Mouse (Mus musculus) forebrain, embryonic 11.5 days (tissue): ENCODE data around the gene Narfl. TPM values are rescaled to one million over a fixed set of nuclear protein-coding genes. Genes with fewer than 3 reads are reported as not detected.
A peak's percentile ranks its signal among the peaks of the same experiment; 100 is the strongest.

Experiments used
- ATAC-seq: fragments of 200-750 bp; cut with Nextera tagmentation; replicated peaks from 2 replicates; pipeline ENCODE4 v1.8.0; 2017; ENCODE audit warnings: moderate TSS enrichment; ENCODE audit not compliant: low FRiP score
- DNase-seq: peaks from one replicate; pipeline ENCODE4 v3.0.0-alpha.2; 2017; ENCODE audit warnings: low spot score
- H3K27ac ChIP-seq: fragments of 300-500 bp; sonication (generic); 2 replicates; pipeline ENCODE4 v1.5.1; 2014; ENCODE audit warnings: low read depth, low read length
- H3K27me3 ChIP-seq: fragments of 300-500 bp; sonication (generic); 2 replicates; pipeline ENCODE4 v1.6.1; 2014; ENCODE audit warnings: mild to moderate bottlenecking, low read length, mixed read lengths; ENCODE audit not compliant: control insufficient read depth, insufficient read depth
- H3K36me3 ChIP-seq: fragments of 300-500 bp; sonication (generic); 2 replicates; pipeline ENCODE4 v1.6.1; 2014; ENCODE audit warnings: mild to moderate bottlenecking, low read length, moderate library complexity, mixed read lengths; ENCODE audit not compliant: control insufficient read depth, insufficient read depth
- H3K4me1 ChIP-seq: fragments of 300-500 bp; sonication (generic); replicated peaks from 2 replicates; pipeline ENCODE4 v1.6.1; 2014; ENCODE audit warnings: low read length, mixed read lengths; ENCODE audit not compliant: control insufficient read depth, insufficient read depth
- H3K4me2 ChIP-seq: fragments of 300-500 bp; sonication (generic); 2 replicates; pipeline ENCODE4 v1.6.1; 2014; ENCODE audit warnings: low read depth, mild to moderate bottlenecking, low read length, moderate library complexity, mixed read lengths; ENCODE audit not compliant: severe bottlenecking
- H3K4me3 ChIP-seq: fragments of 300-500 bp; sonication (generic); 2 replicates; pipeline ENCODE4 v1.5.1; 2014; ENCODE audit warnings: low read depth, low read length
- H3K9ac ChIP-seq: fragments of 300-500 bp; sonication (generic); 2 replicates; pipeline ENCODE4 v1.6.1; 2014; ENCODE audit warnings: low read length
- H3K9me3 ChIP-seq: fragments of 300-500 bp; sonication (generic); 2 replicates; pipeline ENCODE4 v1.6.1; 2016; ENCODE audit warnings: low read length, mixed read lengths; ENCODE audit not compliant: control insufficient read depth
- WGBS: fragments of 180-500 bp; shearing (Covaris S2); extraction: QIAGEN DNeasy Blood & Tissue Kit; methylation state at CpG from one replicate; pipeline ENCODE4 v1.1.7; 2014; 5-methylcytosine and 5-hydroxymethylcytosine counted together
- polyA plus RNA-seq: library from polyadenylated mRNA; unstranded; fragments of >200 nt; fragmentation: Nextera tagmentation; extraction: Ambion mirVana; gene quantifications from 2 replicates; pipeline ENCODE4 v1.2.1, GENCODE M21; 2014

Gene Narfl
- polyA plus RNA-seq, 1 experiment from 2014 or later = 24.5 TPM

DNA sequence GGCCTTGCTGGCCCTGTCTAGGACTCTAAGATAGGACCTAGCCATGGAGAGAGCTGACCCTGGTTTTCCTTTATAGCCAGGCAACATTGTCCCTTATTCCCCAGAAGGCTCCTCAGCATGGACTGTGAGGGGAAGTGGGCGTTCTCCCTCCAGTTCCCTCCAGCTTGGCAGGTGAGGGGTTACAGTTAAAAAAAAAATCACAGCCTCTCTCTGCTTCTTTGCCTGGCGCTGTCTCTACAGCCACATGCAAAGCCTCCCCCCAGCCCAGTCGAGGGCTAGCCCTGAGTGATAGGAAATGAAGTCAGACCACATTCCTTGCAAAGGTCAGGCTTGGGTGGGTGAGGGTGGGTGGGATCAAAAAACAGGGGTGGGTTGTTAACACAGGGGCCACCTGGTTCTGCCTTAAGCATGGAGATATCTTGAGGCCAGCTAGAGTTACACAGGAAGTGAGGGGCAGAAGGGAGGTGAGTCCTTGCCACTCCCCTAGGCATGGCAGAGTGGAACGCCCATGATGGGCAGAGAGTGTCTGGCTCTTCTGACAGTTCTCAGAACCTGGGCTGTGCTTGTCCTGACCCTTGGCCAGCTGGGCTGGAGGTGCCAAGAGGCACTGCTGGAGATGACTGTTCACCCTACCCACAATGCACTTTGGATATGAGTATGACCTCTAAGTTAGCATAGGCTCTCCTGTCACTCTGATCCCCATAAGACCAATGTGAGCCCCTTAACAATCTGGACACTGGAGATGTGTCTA, 17.8 kb upstream of the Narfl start:
- no peaks in the 10 kb centered on the region for H3K9me3 ChIP-seq
- ATAC-seq (no peak), DNase-seq (no peak)
- H3K4me3 ChIP-seq = no peak overlapping the region
- 66% methylated on average over 4 of the region's 4 CpGs for WGBS
- H3K4me1 ChIP-seq = no peaks in the 10 kb centered on the region
- no peaks in the 10 kb centered on the region for H3K36me3 ChIP-seq
- H3K27me3 ChIP-seq = no peaks in the 10 kb centered on the region
- no peak overlapping the region for H3K4me2 ChIP-seq
- H3K27ac ChIP-seq = no peak overlapping the region
- no peak overlapping the region for H3K9ac ChIP-seq

DNA sequence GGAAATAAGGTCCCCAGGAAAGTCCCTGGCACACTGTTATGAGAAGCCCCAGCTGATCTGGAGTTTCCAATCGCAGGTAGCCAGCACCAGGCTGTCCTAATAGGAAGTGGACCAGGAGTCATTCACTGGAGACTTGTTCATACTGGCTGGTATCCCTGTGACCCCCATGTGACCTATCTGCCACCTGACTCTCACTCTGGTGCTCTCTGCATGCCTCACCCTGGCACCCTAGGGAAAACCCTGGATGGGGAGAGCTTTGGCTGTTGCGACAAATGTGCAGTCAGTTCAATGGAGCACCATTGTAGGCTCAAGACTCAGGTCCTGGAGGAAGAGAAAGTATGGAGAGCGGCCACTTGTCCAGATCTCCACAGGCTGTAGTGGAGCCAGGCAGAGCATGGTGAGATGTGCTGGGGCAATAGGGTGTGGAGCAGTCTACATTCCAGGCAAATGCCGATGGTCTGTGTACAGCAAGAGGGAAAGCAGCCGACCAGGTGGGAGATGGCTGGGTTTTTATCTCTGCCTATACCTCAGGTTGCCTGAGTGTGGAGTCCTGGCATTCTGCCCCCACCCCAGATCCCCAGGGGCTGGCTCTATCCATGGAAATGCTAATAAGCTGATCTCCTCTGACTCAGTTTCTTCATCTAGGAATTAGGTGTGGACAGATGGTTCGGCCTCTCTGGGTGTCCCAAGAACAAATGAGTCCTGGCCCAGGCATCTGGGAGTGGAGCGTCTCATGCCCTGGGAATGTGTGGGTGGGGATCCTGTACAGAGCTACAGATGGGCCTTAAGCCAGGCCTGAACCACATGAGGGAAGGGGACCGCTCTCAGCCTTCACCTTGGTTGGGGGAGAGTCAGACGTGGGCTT, 17.0 kb upstream of the Narfl start:
- ATAC-seq = no peak
- no peak overlapping the region for H3K4me2 ChIP-seq
- WGBS = 84% methylated on average over 9 of the region's 9 CpGs

DNA sequence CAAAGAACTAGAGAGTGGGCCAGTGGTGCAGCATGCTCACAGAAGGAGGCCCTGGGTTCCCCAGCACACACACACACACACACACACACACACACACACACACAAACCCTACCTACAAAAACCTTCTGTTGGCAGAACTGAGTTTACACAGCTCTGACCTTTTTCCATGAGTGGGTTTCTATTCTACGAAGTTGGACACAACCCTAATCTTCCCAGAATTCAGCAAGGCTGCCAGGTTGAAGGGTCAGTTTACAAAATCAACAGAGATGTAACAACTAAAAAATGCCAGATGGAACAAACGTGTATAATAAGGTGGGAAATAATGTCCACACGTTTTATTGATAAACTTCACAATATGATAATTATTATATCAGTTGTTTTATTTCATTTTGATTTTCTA, 15.9 kb upstream of the Narfl start:
- Histone ChIP-seq H3K4me3 (no peak overlapping the region), H3K9me3 (no peaks in the 10 kb centered on the region), H3K27ac (no peak overlapping the region), H3K9ac (no peak overlapping the region), H3K4me2 (no peak overlapping the region), H3K36me3 (no peaks in the 10 kb centered on the region), H3K27me3 (no peaks in the 10 kb centered on the region), H3K4me1 (no peaks in the 10 kb centered on the region)
- no peak for ATAC-seq
- DNase-seq = no peak
- WGBS = 75% methylated on average over 3 of the region's 3 CpGs

More for the DNA sequence above, 17.0 kb upstream of the Narfl start:
- no peaks in the 10 kb centered on the region for H3K4me1 ChIP-seq
- H3K4me3 ChIP-seq = no peak overlapping the region
- no peaks in the 10 kb centered on the region for H3K9me3 ChIP-seq
- no peak overlapping the region for H3K9ac ChIP-seq
- DNase-seq = no peak
- H3K27ac ChIP-seq = no peak overlapping the region
- H3K36me3 ChIP-seq = no peaks in the 10 kb centered on the region
- no peaks in the 10 kb centered on the region for H3K27me3 ChIP-seq

DNA sequence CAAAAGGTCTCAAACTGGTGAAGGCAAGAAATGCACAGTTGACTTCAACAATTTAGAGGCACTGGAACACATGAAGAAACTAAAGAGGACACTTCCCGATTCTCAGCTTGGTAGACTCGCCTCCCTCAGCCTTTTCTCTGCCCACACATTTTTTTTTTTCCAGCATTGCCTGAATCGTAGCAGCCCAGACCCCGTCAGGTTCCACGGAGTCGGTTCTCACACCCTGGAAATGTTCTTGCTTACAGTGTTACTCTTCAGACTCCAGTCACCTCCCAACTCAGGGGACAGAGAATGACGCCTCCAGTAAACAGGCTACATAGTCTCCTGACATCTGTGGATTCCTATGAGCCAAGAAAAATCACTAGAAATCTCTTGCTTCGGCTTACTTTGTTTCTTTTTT, 13.4 kb upstream of the Narfl start:
- 79% methylated on average over 8 of the region's 8 CpGs for WGBS

DNA sequence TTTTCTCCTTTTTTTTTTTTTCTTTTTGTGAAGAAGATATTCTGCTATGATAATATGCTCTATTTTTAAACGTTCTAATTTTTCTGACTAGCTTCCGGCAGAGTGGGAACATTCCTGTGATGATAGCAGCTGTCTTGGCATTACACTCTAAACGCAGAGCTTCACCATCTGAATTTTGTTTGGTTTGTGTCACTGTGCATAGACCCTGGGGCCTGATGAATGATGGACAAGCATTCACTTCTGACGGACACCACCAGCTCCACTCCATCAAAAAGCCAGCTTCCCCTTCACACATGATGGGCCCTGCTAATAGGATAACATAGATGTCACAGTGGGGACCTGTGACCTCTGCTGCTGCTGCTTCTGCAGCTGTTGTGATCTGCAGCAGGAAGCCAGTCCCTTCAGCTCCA, 12.0 kb upstream of the Narfl start:
- Histone ChIP-seq H3K9ac (no peak overlapping the region), H3K4me1 (0 out of 2 replicates have a peak, but pooled peaks cover 2% of the 10 kb centered on the region), H3K4me2 (no peak overlapping the region), H3K9me3 (no peaks in the 10 kb centered on the region), H3K27me3 (no peaks in the 10 kb centered on the region), H3K4me3 (no peak overlapping the region), H3K27ac (no peak overlapping the region), H3K36me3 (no peaks in the 10 kb centered on the region)
- DNase-seq = no peak
- WGBS = 66% methylated on average over 4 of the region's 4 CpGs
- ATAC-seq = no peak

More for the DNA sequence above, 13.4 kb upstream of the Narfl start:
- Histone ChIP-seq H3K27me3 (no peaks in the 10 kb centered on the region), H3K27ac (no peak overlapping the region), H3K4me1 (no peaks in the 10 kb centered on the region), H3K36me3 (no peaks in the 10 kb centered on the region), H3K4me2 (no peak overlapping the region), H3K4me3 (no peak overlapping the region), H3K9me3 (no peaks in the 10 kb centered on the region), H3K9ac (no peak overlapping the region)
- ATAC-seq (no peak), DNase-seq (no peak)

DNA sequence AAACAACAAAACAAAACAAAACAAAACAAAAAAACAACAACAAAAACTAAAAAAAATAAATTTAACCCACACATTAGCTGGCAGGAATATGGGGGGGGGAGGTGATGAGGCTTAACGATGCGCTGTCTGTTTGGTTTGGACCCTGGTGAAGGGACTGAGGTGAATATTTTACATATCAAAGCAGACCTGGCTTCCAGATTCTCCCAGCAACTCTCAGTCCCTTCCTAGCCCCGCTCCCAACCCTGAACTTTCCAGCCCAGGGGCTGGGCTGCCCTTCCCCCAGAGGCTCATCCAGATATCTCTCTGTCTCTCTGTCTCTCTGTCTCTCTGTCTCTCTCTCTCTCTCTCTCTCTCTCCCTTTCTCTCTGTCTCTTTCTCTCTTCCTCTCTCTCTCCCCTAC, 11.0 kb upstream of the Narfl start:
- no peak for DNase-seq
- Histone ChIP-seq H3K36me3 (no peaks in the 10 kb centered on the region), H3K9me3 (no peaks in the 10 kb centered on the region), H3K27me3 (0 out of 2 replicates have a peak, but pooled peaks cover 2% of the 10 kb centered on the region), H3K4me1 (0 out of 2 replicates have a peak, but pooled peaks cover 2% of the 10 kb centered on the region), H3K4me3 (no peak overlapping the region), H3K4me2 (no peak overlapping the region), H3K27ac (no peak overlapping the region), H3K9ac (no peak overlapping the region)
- 45% methylated on average over 3 of the region's 3 CpGs for WGBS
- no peak for ATAC-seq

DNA sequence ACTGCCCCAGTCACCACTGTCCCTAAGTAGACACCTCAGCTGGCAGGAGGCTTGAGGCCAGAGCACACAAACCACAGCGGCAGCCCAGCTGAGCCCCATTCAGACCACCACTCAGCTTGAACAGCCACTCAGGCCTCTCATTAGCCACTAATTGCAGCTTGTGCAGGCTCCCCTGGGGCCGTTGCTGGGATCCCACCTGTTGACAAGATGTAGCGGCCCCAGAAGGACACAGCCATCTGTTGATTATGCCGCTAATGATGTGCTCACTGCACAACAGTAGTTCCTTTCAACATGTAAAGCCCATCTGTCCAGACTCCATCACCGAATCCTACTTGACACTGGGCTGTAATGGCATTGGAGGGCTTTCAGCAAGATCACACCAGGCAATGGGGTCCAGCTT, 7.7 kb upstream of the Narfl start:
- Histone ChIP-seq H3K27ac (no peak overlapping the region), H3K4me2 (no peak overlapping the region), H3K4me3 (no peak overlapping the region), H3K36me3 (no peaks in the 10 kb centered on the region), H3K9me3 (no peaks in the 10 kb centered on the region), H3K27me3 (peaks cover 4% of the 10 kb centered on the region; the same call in 1 of the 2 replicates), H3K9ac (no peak overlapping the region), H3K4me1 (0 out of 2 replicates have a peak, but pooled peaks cover 2% of the 10 kb centered on the region)
- DNase-seq = peak; percentile 85
- peak; percentile 83 for ATAC-seq
- 22% methylated on average over 5 of the region's 5 CpGs for WGBS

DNA sequence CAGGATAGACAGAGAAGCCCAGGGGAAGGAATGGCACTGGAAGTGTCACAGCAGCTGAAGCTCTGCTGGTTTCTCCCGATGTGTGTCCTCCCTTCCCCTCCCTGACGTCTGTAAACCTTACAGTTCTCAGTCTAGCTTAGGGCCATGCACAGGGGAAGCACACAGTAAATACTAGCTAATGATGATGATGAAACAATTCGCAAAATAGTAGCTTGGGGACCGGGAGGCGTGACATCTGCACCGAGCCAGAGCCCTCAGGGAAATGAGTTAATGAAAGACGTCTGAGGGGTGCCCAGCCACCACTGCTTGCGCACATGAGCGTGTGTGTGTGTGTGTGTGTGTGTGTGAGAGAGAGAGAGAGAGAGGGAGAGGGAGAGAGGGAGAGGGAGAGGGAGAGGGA, 4.2 kb upstream of the Narfl start:
- no peak for ATAC-seq
- WGBS = 55% methylated on average over 9 of the region's 9 CpGs
- H3K27ac ChIP-seq = no peak overlapping the region
- H3K27me3 ChIP-seq = peaks cover 4% of the 10 kb centered on the region; the same call in 1 of the 2 replicates
- H3K4me1 ChIP-seq = peaks cover 5% of the 10 kb centered on the region; the same call in 1 of the 2 replicates
- DNase-seq = no peak
- no peak overlapping the region for H3K9ac ChIP-seq
- H3K4me2 ChIP-seq = no peak overlapping the region
- no peaks in the 10 kb centered on the region for H3K9me3 ChIP-seq
- H3K4me3 ChIP-seq = no peak overlapping the region
- no peaks in the 10 kb centered on the region for H3K36me3 ChIP-seq
